Mouse (Mus musculus): Measurements from ENCODE around the gene Tnfrsf25. TPM values are rescaled to one million over a fixed set of nuclear protein-coding genes. Genes with fewer than 3 reads are reported as not detected.

Tnfrsf25 gene
- polyA plus RNA-seq, 1 experiment from 2014 or later: 0.12 TPM

- ATAC-seq (ENCODE audit: low read depth): no peak
- Histone ChIP-seq H3K4me2 (ENCODE audit: low read depth, low read length) (peak overlapping the region; percentile 84), H3K36me3 (ENCODE audit: control insufficient read depth, insufficient read depth) (peaks cover 7% of the 10 kb centered on the region), H3K27ac (ENCODE audit: low read length) (no peak overlapping the region), H3K9ac (ENCODE audit: low read depth, low read length) (no peak overlapping the region), H3K4me1 (ENCODE audit: control insufficient read depth, low read depth, low read length) (peaks cover 46% of the 10 kb centered on the region), H3K4me3 (ENCODE audit: low read depth, low read length) (no peak overlapping the region), H3K9me3 (replicated peaks; ENCODE audit: control insufficient read depth, low read length) (no peaks in the 10 kb centered on the region), H3K27me3 (ENCODE audit: control insufficient read depth, insufficient read depth, low read depth, low read length) (no peaks in the 10 kb centered on the region)
- WGBS (ENCODE audit: insufficient replicate concordance): 85% methylated on average over 5 of the region's 5 CpGs
Observed at GRCm38 (mm10) chr4:152108673-152109072, 7.1 kb upstream of the Tnfrsf25 start.

GRCm38 (mm10) chr4:152109509-152109908, 6.2 kb upstream of the Tnfrsf25 start:
- peaks cover 10% of the 10 kb centered on the region for H3K36me3 ChIP-seq (ENCODE audit: control insufficient read depth, insufficient read depth)
- peak overlapping the region; percentile 48; the same call in 1 of the 2 replicates for H3K27ac ChIP-seq (ENCODE audit: low read length)
- H3K4me1 ChIP-seq (ENCODE audit: control insufficient read depth, low read depth, low read length): peaks cover 46% of the 10 kb centered on the region
- 81% methylated on average over 3 of the region's 3 CpGs for WGBS (ENCODE audit: insufficient replicate concordance)
- no peak overlapping the region; the same call in 1 of the 2 replicates for H3K4me2 ChIP-seq (ENCODE audit: low read depth, low read length)
- H3K4me3 ChIP-seq (ENCODE audit: low read depth, low read length): no peak overlapping the region
- H3K27me3 ChIP-seq (ENCODE audit: control insufficient read depth, insufficient read depth, low read depth, low read length): peaks cover 4% of the 10 kb centered on the region; the same call in 1 of the 2 replicates
- no peak overlapping the region for H3K9ac ChIP-seq (ENCODE audit: low read depth, low read length)
- no peak for ATAC-seq (ENCODE audit: low read depth)
- no peaks in the 10 kb centered on the region for H3K9me3 ChIP-seq (replicated peaks; ENCODE audit: control insufficient read depth, low read length)

DNA sequence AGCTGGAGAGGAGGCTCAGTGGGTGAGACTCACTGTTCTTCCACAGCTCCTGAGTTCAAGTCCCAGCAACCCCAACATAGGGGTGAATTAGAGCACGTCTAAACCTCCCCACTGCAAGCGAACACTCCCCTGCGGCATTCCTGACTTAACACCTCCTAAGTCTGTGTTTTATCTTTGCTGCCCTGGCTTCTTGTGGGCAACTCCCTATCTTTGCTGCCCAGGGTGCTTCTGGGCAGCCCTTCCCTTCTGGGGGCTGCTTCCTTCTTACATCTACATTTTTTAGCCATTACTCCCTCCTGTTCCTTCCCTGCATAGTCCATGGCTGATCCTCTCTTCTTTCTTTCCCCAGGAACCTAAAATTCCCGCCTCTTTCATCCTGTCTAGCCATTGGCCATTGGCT, 5.0 kb upstream of the Tnfrsf25 start:
- Histone ChIP-seq H3K36me3 (ENCODE audit: control insufficient read depth, insufficient read depth) (peaks cover 10% of the 10 kb centered on the region), H3K4me2 (ENCODE audit: low read depth, low read length) (peak overlapping the region; percentile 53), H3K4me1 (ENCODE audit: control insufficient read depth, low read depth, low read length) (peaks cover 49% of the 10 kb centered on the region), H3K27me3 (ENCODE audit: control insufficient read depth, insufficient read depth, low read depth, low read length) (peaks cover 16% of the 10 kb centered on the region), H3K27ac (ENCODE audit: low read length) (peak overlapping the region; percentile 79), H3K9ac (ENCODE audit: low read depth, low read length) (peak overlapping the region; percentile 33; the same call in 1 of the 2 replicates), H3K4me3 (ENCODE audit: low read depth, low read length) (peak overlapping the region; percentile 10; the same call in 1 of the 2 replicates), H3K9me3 (replicated peaks; ENCODE audit: control insufficient read depth, low read length) (no peaks in the 10 kb centered on the region)
- 19% methylated on average over 4 of the region's 4 CpGs for WGBS (ENCODE audit: insufficient replicate concordance)
- peak; percentile 71 for ATAC-seq (ENCODE audit: low read depth)

DNA sequence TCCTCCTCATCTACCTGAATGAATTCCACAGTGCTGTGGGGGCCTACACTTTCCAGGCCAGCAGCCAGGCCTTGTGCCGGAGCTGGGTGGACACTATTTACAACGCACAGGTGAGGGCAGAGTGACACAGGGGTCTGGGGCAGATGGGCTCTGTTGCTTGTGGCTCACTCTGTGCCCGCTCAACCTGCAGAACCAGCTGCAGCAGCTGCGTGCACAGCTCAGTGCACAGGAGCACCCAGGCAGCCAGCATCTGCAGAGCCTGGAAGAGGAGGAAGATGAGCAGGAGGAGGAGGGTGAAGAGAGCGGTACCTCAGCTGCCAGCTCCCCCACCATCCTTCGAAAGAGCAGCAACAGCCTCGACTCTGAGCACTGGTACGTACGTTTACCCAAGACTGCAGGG, 3.4 kb upstream of the Tnfrsf25 start:
- Histone ChIP-seq H3K9ac (ENCODE audit: low read depth, low read length) (no peak overlapping the region), H3K4me3 (ENCODE audit: low read depth, low read length) (no peak overlapping the region), H3K4me1 (ENCODE audit: control insufficient read depth, low read depth, low read length) (peaks cover 44% of the 10 kb centered on the region), H3K4me2 (ENCODE audit: low read depth, low read length) (no peak overlapping the region), H3K9me3 (replicated peaks; ENCODE audit: control insufficient read depth, low read length) (no peaks in the 10 kb centered on the region), H3K36me3 (ENCODE audit: control insufficient read depth, insufficient read depth) (peaks cover 10% of the 10 kb centered on the region), H3K27ac (ENCODE audit: low read length) (no peak overlapping the region), H3K27me3 (ENCODE audit: control insufficient read depth, insufficient read depth, low read depth, low read length) (peaks cover 32% of the 10 kb centered on the region)
- WGBS (ENCODE audit: insufficient replicate concordance): 84% methylated on average over 9 of the region's 9 CpGs
- ATAC-seq (ENCODE audit: low read depth): no peak

GRCm38 (mm10) chr4:152114080-152114479, 1.7 kb upstream of the Tnfrsf25 start:
- peaks cover 4% of the 10 kb centered on the region for H3K36me3 ChIP-seq (ENCODE audit: control insufficient read depth, insufficient read depth)
- 83% methylated on average over 16 of the region's 16 CpGs for WGBS (ENCODE audit: insufficient replicate concordance)
- peaks cover 27% of the 10 kb centered on the region for H3K4me1 ChIP-seq (ENCODE audit: control insufficient read depth, low read depth, low read length)
- H3K4me2 ChIP-seq (ENCODE audit: low read depth, low read length): no peak overlapping the region
- no peak overlapping the region for H3K9ac ChIP-seq (ENCODE audit: low read depth, low read length)
- peaks cover 49% of the 10 kb centered on the region for H3K27me3 ChIP-seq (ENCODE audit: control insufficient read depth, insufficient read depth, low read depth, low read length)
- no peak for ATAC-seq (ENCODE audit: low read depth)
- H3K27ac ChIP-seq (ENCODE audit: low read length): no peak overlapping the region
- no peaks in the 10 kb centered on the region for H3K9me3 ChIP-seq (replicated peaks; ENCODE audit: control insufficient read depth, low read length)
- no peak overlapping the region for H3K4me3 ChIP-seq (ENCODE audit: low read depth, low read length)

DNA sequence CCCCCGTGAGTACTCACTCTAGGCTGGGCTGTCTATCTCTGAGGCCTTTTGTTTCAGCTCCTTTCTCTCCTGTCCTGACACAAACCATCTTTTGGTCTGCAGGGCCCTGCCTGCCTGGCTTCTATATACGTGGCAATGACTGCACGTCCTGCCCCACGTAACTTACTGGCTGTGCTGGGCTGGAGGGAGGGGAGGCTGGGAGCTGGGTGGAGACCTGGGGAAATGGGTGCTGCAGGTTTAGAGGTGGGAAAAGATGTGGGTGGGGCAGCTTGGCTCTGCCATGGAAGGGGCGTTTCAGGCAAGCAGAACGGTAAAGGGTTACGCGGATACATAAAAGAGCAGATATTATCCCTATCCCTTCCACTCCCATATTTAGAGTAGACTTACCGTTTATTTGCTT, 1.8 kb downstream of the Tnfrsf25 start:
- Histone ChIP-seq H3K36me3 (ENCODE audit: control insufficient read depth, insufficient read depth) (peaks cover 3% of the 10 kb centered on the region), H3K4me2 (ENCODE audit: low read depth, low read length) (no peak overlapping the region), H3K9me3 (replicated peaks; ENCODE audit: control insufficient read depth, low read length) (no peaks in the 10 kb centered on the region), H3K4me3 (ENCODE audit: low read depth, low read length) (no peak overlapping the region), H3K4me1 (ENCODE audit: control insufficient read depth, low read depth, low read length) (peaks cover 10% of the 10 kb centered on the region), H3K27ac (ENCODE audit: low read length) (no peak overlapping the region), H3K9ac (ENCODE audit: low read depth, low read length) (no peak overlapping the region), H3K27me3 (ENCODE audit: control insufficient read depth, insufficient read depth, low read depth, low read length) (peaks cover 84% of the 10 kb centered on the region)
- ATAC-seq (ENCODE audit: low read depth): no peak
- WGBS (ENCODE audit: insufficient replicate concordance): 60% methylated on average over 9 of the region's 9 CpGs

GRCm38 (mm10) chr4:152119396-152120292, 3.9 kb downstream of the Tnfrsf25 start:
- no peak overlapping the region for H3K4me3 ChIP-seq (ENCODE audit: low read depth, low read length)
- no peak overlapping the region for H3K9ac ChIP-seq (ENCODE audit: low read depth, low read length)
- H3K27me3 ChIP-seq (ENCODE audit: control insufficient read depth, insufficient read depth, low read depth, low read length): peaks cover 100% of the 10 kb centered on the region
- no peaks in the 10 kb centered on the region for H3K36me3 ChIP-seq (ENCODE audit: control insufficient read depth, insufficient read depth)
- no peak overlapping the region for H3K4me2 ChIP-seq (ENCODE audit: low read depth, low read length)
- no peaks in the 10 kb centered on the region for H3K9me3 ChIP-seq (replicated peaks; ENCODE audit: control insufficient read depth, low read length)
- H3K27ac ChIP-seq (ENCODE audit: low read length): no peak overlapping the region
- ATAC-seq (ENCODE audit: low read depth): no peak
- 17% methylated on average over 39 of the region's 39 CpGs for WGBS (ENCODE audit: insufficient replicate concordance)
- peaks cover 10% of the 10 kb centered on the region for H3K4me1 ChIP-seq (ENCODE audit: control insufficient read depth, low read depth, low read length)

DNA sequence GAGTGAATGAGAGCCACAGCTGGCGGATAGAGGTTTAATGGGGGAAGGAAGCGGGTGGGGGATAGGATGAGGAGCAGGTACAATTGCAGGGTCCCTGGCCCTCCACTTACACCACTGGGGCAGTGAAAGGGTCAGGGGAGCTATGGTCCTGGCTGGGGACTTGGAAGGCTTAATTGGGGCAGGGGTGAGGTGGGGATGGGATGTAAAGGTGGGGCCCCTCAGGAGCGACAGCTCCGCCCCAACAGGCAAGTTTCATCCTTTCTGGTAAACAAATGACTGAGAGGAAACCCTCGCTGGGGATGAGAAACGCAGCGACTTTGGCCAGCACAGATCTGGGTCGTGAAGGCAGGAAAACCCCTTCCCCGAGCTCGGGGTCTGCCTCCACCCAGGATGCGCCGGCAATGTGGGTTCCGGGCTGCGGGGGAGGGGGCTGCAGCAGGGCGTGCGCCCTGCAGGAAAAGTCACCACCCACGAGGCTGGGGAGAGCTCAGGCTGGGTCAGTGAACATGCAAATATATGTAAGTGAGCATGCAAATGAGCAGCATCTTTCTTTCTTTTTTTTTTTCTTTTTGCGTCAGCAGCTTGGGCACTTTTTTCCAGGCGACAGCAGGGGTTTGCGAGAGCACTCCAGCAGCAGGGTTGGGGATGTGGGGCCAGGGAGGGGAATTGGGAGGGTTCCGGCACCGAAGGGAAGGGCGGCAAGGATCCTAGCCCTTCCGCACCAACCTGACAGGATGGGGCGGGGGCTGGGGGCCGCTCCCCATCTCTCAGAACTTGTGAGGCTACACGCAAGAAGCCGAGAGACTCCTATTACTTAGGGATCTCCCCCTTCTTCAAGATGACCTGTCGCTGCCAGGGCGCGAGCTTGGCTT, 4.8 kb downstream of the Tnfrsf25 start:
- H3K4me2 ChIP-seq (ENCODE audit: low read depth, low read length): peak overlapping the region; percentile 22
- 0 out of 2 replicates have a peak overlapping the region, but pooled peaks have one; percentile 16 for H3K4me3 ChIP-seq (ENCODE audit: low read depth, low read length)
- 4% methylated on average over 31 of the region's 31 CpGs for WGBS (ENCODE audit: insufficient replicate concordance)
- H3K27ac ChIP-seq (ENCODE audit: low read length): no peak overlapping the region
- H3K9me3 ChIP-seq (replicated peaks; ENCODE audit: control insufficient read depth, low read length): no peaks in the 10 kb centered on the region
- no peak overlapping the region for H3K9ac ChIP-seq (ENCODE audit: low read depth, low read length)
- H3K4me1 ChIP-seq (ENCODE audit: control insufficient read depth, low read depth, low read length): peaks cover 9% of the 10 kb centered on the region
- H3K27me3 ChIP-seq (ENCODE audit: control insufficient read depth, insufficient read depth, low read depth, low read length): peaks cover 100% of the 10 kb centered on the region
- ATAC-seq (ENCODE audit: low read depth): no peak
- H3K36me3 ChIP-seq (ENCODE audit: control insufficient read depth, insufficient read depth): no peaks in the 10 kb centered on the region

Data from liver, embryonic 16.5 days (tissue).